Mouse (Mus musculus) kidney, adult 2 months (tissue): ENCODE measurements at regions not wholly inside any gene's neighbourhood (a gene's known extent, or its start where the extent isn't known, plus 50 kb on each side); places are given as distances from the start of the nearest gene placed in this dataset.

Source experiments
- CTCF ChIP-seq: fragments of 200-500 bp; conservative IDR thresholded peaks from 2 replicates; pipeline ENCODE4 v1.5.1; 2011; ENCODE audit warnings: low read depth, mild to moderate bottlenecking, control low read depth, low read length, moderate library complexity, mixed read lengths; ENCODE audit not compliant: insufficient read depth, insufficient read length
- POLR2A ChIP-seq: fragments of 200-500 bp; IDR thresholded peaks from one replicate; pipeline ENCODE4 v1.6.1; 2011; ENCODE audit warnings: low read depth, low read length, control low read depth

GRCm38 (mm10) chr3:83453462-83453861, 312.7 kb upstream of the Sfrp2 start:
- TF ChIP-seq CTCF (no peak), POLR2A (no peak)
